Mouse (Mus musculus): Measurements from ENCODE around the gene Gm49337. TPM values are rescaled to one million over a fixed set of nuclear protein-coding genes. Genes with fewer than 3 reads are reported as not detected.

Gene Gm49337
- total RNA-seq (2021), result not detected

- DNase-seq (ENCODE audit: low spot score in 2 of 2), result no peak
- intact Hi-C loops (cut with DNase I), result no loop called here
Measured at GRCm38 (mm10) chr4:116173072-116173471, at the start of gene Gm49337, which contains the start of gene 1700042G07Rik. Gm49337 (plus strand) TSS chr4:116173384. 1700042G07Rik (plus strand) TSS chr4:116173372.

GRCm38 (mm10) chr4:116123602-116124519 lies 49.3 kb upstream of the Gm49337 start, which contains the start of the genes Rad54l and Pomgnt1:
Rad54l (minus strand) TSS chr4:116123690.
Pomgnt1 (plus strand) TSS chr4:116123840.
- DNase-seq (ENCODE audit: low spot score in 2 of 2), result peak; percentile 71 to 84
- intact Hi-C loops (cut with DNase I), result no loop called here

- no peak for DNase-seq (ENCODE audit: low spot score in 2 of 2)
- intact Hi-C loops (cut with DNase I), result no loop called here
Measured at GRCm38 (mm10) chr4:116125803-116126386, 47.3 kb upstream of the Gm49337 start.

GRCm38 (mm10) chr4:116127956-116128355 lies 45.2 kb upstream of the Gm49337 start:
- DNase-seq (ENCODE audit: low spot score in 2 of 2), result no peak
- intact Hi-C loops (cut with DNase I), result no loop called here

- intact Hi-C loops (cut with DNase I), result no loop called here
- DNase-seq (ENCODE audit: low spot score in 2 of 2), result no peak
Measured at GRCm38 (mm10) chr4:116133126-116133525, 40.1 kb upstream of the Gm49337 start.

- DNase-seq (ENCODE audit: low spot score in 2 of 2), result peak in 1 of 2 experiments; percentile 42
- intact Hi-C loops (cut with DNase I), result no loop called here
Measured at GRCm38 (mm10) chr4:116134990-116135389, 38.2 kb upstream of the Gm49337 start.

- no peak for DNase-seq (ENCODE audit: low spot score in 2 of 2)
- intact Hi-C loops (cut with DNase I), result no loop called here
Measured at GRCm38 (mm10) chr4:116137421-116137996, 35.7 kb upstream of the Gm49337 start.

GRCm38 (mm10) chr4:116140801-116141574 lies 32.2 kb upstream of the Gm49337 start:
- peak; percentile 42 to 82 for DNase-seq (ENCODE audit: low spot score in 2 of 2)
- intact Hi-C loops (cut with DNase I), result no loop called here

GRCm38 (mm10) chr4:116141736-116142135 lies 31.4 kb upstream of the Gm49337 start:
- DNase-seq (ENCODE audit: low spot score in 2 of 2), result no peak
- intact Hi-C loops (cut with DNase I), result no loop called here

GRCm38 (mm10) chr4:116142269-116142668 lies 30.9 kb upstream of the Gm49337 start:
- intact Hi-C loops (cut with DNase I), result no loop called here
- no peak for DNase-seq (ENCODE audit: low spot score in 2 of 2)

GRCm38 (mm10) chr4:116143317-116143811 lies 29.8 kb upstream of the Gm49337 start:
- no peak for DNase-seq (ENCODE audit: low spot score in 2 of 2)
- intact Hi-C loops (cut with DNase I), result no loop called here

- DNase-seq (ENCODE audit: low spot score in 2 of 2), result peak; percentile 70 to 73
- intact Hi-C loops (cut with DNase I), result no loop called here
Measured at GRCm38 (mm10) chr4:116143891-116144717, 29.1 kb upstream of the Gm49337 start.

- peak in 1 of 2 experiments; percentile 36 for DNase-seq (ENCODE audit: low spot score in 2 of 2)
- intact Hi-C loops (cut with DNase I), result no loop called here
Measured at GRCm38 (mm10) chr4:116149812-116150155, 23.4 kb upstream of the Gm49337 start.

GRCm38 (mm10) chr4:116150156-116150861 lies 22.9 kb upstream of the Gm49337 start:
- DNase-seq (ENCODE audit: low spot score in 2 of 2), result peak in 1 of 2 experiments; percentile 56
- intact Hi-C loops (cut with DNase I), result no loop called here

GRCm38 (mm10) chr4:116150862-116151221 lies 22.3 kb upstream of the Gm49337 start:
- intact Hi-C loops (cut with DNase I), result no loop called here
- no peak for DNase-seq (ENCODE audit: low spot score in 2 of 2)

GRCm38 (mm10) chr4:116151238-116151637 lies 21.9 kb upstream of the Gm49337 start, which contains the start of gene Lurap1:
Lurap1 (minus strand) TSS chr4:116151338.
- intact Hi-C loops (cut with DNase I), result no loop called here
- DNase-seq (ENCODE audit: low spot score in 2 of 2), result no peak

GRCm38 (mm10) chr4:116152702-116153101 lies 20.5 kb upstream of the Gm49337 start:
- intact Hi-C loops (cut with DNase I), result no loop called here

GRCm38 (mm10) chr4:116157882-116158281 lies 15.3 kb upstream of the Gm49337 start:
- intact Hi-C loops (cut with DNase I), result no loop called here

More at GRCm38 (mm10) chr4:116152702-116153101, 20.5 kb upstream of the Gm49337 start:
- no peak for DNase-seq (ENCODE audit: low spot score in 2 of 2)

More at GRCm38 (mm10) chr4:116157882-116158281, 15.3 kb upstream of the Gm49337 start:
- no peak for DNase-seq (ENCODE audit: low spot score in 2 of 2)
